Mouse (Mus musculus): ENCODE measurements around the gene Uts2b. TPM values are rescaled to one million over a fixed set of nuclear protein-coding genes. Genes with fewer than 3 reads are reported as not detected.

Gene Uts2b
- not detected in 2 replicates for polyA plus RNA-seq (2012; rRNA removed)

GRCm38 (mm10) chr16:27370191-27370590 lies at the start of gene Uts2b:
Uts2b (minus strand) TSS chr16:27370239.

GRCm38 (mm10) chr16:27388761-27389451 lies 18.9 kb upstream of the Uts2b start, which contains the start of gene Ccdc50:
Ccdc50 (plus strand) TSS chr16:27388869.

GRCm38 (mm10) chr16:27307189-27307588 lies 62.9 kb downstream of the Uts2b start, which contains the start of gene Ostn:
Ostn (plus strand) TSS chr16:27307489.

Other genes starting within 250 kb of the Uts2b start
- gene Ostn, start 62.8 kb downstream of the Uts2b start, polyA plus RNA-seq (2012; rRNA removed): not detected in 2 replicates
- gene Ccdc50, start 18.6 kb upstream of the Uts2b start, polyA plus RNA-seq (2012; rRNA removed): 9.0 and 9.9 TPM in 2 replicates